Mouse (Mus musculus) bone marrow macrophage, adult 2 months (primary cell): ENCODE results near the gene Tbxas1.

Source experiments
- CTCF ChIP-seq: IDR thresholded peaks from 2 replicates; pipeline ENCODE4 v1.5.1; 2012; ENCODE audit warnings: low read depth, mild to moderate bottlenecking, low read length, moderate library complexity
- POLR2A ChIP-seq: IDR thresholded peaks from 2 replicates; pipeline ENCODE4 v1.6.1; 2012; ENCODE audit warnings: mild to moderate bottlenecking, low read depth, low read length, borderline replicate concordance

DNA sequence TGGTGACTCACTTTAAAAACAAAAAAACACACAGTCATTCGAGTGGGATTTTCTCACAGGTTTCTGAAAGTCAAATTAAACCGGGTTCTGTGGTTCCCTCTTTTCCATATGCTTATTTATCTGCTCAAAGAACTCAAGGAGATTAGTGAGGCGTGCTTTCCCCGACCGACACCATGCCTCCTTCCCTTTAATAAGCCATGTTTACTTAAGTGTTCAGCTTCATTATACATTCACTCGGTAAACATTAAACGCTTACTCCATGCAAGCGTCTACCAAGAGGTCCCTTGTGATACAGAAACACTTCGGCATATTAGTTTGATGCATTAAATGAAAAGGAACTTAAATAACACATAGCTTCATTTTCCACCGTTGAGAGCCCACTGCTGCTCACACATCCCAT is 111.4 kb downstream of the Tbxas1 start:
- no peak for TF ChIP-seq POLR2A
- TF ChIP-seq CTCF = no peak
